Mouse (Mus musculus): ENCODE measurements around the gene Aifm1.
"Not testable (repeated sequence)": the region's sequence is repeated elsewhere in the genome, so short reads cannot be mapped to it uniquely, and the experiment has no call there.

The Aifm1 gene

DNA sequence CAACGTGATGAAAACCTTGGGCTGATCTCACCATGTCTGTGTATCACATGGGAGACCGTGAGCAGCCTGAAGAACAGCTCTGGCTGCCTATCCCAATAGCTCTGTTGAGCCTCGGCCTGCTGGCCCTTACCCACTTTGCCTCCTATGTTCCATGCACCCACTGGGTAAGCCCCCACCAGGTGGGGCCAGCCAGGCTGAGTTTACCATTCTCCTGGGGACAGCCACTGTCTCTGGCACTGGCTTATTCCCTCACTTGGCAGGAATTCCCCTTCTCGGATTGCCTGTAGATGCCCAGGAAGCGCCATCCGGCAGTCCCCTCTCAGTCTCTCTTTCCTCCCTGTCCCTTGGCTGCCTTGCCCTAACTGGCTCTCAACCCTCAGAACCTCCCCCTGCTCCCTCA is 56.4 kb downstream of the Aifm1 start:
- DNase-seq: no peak

DNA sequence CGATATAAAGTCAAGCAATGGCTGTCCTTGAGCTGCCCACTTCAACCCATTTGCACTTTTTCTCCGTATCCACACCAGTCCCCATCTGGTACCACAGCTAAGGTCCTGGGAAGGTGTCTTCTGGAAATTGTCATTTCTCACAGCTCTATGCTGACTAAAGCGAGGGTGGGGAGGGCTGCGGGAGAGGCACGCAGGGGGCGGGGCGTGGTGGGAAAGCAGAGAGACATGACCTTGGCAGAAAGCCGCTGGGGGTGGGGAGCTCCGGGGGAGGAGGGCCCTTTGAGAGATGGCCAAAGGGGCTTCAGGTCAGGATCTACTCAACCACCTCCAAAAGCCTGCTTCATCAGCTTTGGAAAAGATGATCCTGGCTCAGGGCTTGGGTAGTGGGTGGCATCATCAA is 58.3 kb downstream of the Aifm1 start:
- DNase-seq: no peak

DNA sequence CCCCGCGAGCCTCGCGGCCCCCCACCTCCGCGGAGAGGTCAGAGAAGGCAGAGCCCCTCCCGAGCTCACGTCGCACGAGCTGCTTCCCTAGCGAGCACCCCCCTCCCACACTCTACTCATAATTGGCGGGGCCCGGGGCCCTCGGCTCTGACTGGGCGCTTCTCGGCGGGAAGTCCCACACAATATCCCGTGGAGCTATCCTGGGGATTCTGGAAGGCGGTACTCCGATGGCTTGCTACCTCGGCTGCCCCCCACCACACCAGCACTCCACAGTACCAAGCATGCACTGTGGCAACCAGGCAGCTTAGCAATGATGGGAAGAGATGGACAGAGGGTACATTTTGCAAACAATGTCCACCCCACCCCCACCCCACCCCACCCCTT is 58.9 kb downstream of the Aifm1 start:
- no peak for DNase-seq

DNA sequence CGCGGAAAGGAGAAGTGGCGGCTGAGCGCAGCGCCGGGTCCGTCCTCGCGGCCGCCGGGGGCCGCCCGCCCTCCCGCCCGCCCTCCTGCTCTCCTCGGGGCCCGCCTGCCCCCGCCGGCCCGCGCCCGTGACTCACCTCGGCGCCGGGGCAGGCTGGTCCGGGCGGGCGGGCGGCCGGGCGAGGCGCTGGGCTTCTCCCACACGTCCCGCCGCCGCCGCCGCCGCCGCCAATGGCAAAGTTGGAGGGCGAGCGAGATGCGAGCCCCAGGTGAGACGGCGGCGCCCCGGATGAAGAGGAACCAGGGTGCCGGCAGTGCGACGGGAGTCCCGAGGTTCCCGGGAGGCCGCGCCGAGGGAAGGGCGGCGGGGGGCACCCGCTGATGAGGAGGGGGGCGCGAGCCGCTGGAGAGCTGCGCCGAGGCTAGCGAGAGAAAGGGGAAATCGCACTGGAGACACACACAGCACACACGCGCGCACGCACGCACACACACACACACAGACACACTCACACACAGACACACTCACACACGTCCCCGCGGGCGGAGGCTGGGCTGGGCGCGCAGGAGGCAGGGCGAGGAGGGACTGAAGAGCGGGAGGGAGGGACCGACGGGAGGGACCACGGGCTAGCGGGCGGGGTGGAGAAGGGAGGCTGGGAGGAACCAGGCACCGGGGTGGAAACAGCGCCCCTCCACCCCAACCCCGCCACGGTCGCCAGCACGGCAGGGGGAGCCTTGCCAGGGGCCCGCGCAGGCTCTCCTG is 59.4 kb downstream of the Aifm1 start:
- DNase-seq: peak in 1 of 2 experiments; percentile 11

DNA sequence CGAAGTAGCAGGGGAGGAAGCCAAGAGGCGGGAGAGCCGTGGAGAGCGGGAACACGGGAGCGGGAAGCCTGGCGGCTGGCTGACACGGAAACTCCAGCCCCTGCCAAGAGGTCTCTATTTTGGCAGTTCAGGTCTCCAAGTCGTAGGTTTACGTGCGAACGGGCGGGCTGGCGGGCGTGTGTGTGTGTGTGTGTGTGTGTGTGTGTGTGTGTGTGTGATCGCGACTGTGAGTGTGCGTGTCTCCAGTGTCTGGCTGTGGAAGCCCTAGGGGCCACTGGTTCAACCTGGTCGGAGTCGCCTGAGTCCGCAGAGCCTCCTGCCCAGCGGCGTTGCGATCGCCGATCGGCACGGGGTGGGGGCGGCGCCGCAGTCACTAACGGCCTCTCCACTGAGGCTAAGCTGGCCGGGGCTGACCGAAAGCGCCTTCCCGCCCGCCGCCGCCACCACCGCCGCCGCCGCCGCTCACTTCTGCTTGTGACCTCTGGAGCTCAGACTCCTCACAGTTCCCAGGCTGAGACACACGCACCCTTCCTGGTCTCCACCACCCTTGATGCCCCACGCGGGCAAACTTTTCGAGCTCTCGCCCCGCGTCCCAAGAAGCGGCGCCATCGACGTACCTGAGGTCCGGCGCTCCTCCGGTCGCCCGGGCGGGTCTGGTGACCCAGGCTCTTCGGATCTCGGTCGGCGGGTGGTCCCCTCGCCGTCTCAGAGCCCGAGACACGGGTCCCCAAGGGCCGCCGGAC is 60.3 kb downstream of the Aifm1 start:
- DNase-seq: peak in 1 of 2 experiments; percentile 9

DNA sequence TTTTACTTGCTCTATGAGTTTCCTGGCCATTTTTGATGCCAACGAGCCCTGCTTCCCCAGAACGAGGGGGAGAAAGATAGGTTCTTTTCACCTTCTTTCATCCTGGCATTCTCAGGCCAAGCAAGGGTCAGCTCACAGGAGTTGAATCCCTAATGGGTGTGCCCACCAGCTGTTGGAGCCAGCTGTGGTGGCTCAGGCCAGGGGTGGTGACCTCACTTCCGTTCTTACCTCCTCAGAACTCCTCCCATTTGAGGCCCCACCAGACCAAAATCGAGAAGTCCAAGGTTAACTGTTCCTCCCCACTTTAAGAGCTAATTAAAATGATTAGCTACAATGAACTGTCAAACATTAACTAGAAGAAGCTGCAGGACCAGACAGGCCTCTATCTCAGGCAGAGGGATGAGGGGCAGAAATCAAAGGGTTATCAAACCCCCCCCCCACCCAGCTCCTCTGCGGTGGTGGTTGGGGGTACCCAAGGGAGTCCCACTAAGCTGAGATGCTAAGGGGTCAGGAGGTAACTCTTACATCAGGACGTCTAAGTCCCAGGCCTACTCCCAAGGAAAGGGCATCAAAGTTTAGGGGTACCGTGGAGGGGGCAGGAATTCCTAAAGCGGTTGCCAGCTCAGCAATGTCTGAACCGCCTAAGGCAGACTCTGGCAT is 61.0 kb downstream of the Aifm1 start:
- no peak for DNase-seq

DNA sequence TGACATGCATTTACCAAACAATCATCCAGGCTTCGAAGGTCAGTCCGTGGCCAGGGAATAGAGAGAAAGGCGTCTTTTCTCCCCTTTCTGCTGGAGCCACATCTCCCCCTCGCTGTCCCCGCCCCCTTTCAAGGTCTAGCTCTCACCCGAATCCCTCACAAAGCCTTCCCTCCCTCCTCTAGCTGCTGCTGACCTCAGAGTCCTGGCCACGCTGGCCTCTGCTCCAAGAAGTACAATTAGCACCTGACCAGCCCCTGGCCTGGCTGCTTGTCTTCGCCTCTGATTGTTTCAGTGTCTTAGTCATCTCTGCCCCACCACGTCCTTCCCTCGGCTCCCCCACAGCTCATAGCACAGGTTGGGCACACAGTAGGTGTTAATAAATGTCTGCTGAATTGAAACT is 63.7 kb downstream of the Aifm1 start:
- DNase-seq: no peak

DNA sequence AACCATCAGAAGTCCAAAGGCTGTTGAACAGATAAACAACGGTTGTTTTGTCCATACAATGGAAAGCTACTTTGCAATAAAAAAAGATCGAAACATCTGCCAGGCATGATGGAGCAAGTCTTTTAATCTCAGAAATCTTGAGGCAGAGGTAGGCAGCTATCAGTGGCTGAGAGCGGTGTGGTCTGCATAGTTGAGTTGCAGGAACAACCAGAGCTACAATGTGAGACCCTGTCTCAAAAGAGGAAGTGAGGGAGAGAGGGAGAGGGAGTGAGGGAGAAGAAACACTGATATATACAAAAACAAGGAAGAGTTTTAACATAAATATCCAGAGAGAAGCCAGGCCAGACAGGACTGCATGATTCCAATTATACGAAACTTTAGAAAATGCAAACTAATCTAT is 68.7 kb downstream of the Aifm1 start:
- DNase-seq: no peak

DNA sequence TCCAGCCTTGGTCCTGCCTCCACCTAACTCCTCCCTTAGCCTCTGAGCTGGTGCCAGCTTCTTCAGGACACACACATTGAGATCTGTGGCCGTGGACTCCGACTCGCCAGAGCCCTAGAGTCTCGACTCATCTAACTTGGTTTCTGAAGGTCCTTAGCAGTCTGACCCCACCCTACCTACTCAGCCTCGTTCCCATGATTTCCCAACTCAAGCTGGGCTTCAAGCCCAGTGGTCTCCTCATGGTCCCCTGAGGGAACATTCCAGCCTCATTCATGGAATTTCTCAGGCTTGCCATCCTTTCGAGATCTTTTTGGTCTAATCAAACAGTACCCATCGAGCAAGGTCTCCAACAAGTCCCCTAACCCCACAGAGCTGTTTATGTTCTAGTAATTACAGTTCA is 71.4 kb downstream of the Aifm1 start:
- DNase-seq: no peak

DNA sequence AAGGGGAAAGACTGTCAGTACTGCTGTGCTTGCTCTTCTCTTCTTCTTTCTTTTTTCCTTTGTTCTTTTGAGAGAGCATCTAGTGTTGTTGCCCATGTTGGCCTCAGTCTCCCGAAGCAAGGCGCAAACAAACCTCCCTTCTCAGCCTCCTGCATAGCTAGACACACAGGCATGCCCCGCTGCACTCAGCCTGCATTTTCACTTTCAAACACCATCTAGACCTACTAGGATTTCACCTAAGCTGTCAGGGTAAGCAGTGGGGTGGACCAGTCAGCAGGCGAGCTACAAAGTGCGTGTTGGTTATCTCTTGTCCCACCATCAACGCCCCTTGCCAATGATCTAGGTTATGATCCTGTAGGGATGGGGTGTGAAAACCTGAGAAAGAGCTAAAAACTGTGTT is 71.8 kb downstream of the Aifm1 start:
- DNase-seq: no peak

DNA sequence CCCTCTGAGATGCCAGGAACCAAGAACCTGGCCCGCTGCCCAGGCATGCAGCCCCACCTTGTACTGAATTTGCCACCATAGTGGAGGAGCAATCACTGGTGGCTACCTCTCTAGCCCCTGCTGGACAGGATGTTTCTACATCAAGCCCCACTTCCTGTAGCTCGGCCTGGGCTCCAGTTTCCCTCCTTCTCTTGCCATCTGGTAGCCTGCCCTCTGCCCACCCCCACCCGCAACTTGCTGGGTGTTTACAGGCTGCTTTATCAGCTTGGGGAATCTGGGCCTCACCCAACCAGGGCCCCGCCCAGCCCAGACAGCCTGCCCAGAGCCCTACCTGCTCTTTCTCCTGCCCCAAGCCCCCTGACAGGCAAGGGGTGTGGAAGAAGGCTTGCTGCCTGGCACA is 74.3 kb downstream of the Aifm1 start:
- no peak for DNase-seq

DNA sequence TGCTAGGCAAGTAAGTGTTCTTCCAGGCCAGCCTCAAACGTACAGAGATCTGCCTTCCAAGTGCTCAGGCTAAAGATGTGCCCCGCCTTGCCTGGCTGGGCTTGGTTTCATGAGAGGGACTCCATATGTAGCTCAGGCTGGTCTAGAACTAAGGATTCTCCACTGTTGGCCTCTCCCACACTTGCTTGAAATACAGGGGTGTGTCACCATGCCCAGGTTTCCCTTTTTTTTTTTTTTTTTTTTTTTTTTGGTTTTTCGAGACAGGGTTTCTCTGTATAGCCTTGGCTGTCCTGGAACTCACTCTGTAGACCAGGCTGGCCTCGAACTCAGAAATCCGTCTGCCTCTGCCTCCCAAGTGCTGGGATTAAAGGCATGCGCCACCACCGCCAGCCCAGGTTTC is 77.3 kb downstream of the Aifm1 start:
- not testable (repeated sequence) for DNase-seq

DNA sequence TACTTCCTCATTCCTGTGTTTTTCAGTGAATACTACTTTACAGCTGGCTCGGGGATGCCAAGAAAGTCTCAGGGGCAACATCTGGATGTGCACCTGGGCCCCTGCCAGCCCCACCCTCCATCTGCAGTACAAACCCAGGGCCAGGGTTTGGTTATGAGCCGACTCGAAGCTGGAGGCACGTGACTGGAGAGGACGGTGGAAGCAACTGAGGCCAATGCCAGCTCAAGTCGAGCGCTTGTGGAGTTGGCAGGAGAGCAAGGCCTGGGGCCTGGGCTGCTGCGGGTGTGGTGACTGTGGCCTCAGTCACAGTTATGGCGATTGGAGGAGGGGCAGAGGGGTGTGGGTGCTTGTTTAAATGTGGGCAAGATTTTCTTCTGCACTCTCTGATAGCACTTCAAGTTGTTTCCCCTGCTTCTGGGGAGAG is 77.9 kb downstream of the Aifm1 start:
- DNase-seq: no peak

DNA sequence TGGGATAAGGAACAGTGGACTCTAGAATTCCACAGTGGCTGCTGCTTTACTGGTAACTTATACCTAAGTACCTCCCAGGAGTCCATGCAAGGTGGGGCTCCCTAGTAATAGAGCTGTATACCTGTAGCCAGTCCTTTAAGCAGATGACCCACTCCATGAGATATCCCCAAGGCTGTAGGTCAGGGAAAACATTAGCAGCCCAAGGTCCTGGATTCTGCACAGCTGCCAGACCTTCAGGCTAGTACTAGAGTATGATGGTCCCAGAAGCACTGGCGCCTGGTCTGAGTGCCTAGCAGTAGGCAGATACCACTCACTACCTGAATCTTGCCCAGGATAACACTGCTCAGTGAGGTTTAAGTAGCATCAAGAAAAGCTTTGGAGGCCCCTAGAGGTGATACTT is 79.1 kb downstream of the Aifm1 start:
- no peak for DNase-seq

DNA sequence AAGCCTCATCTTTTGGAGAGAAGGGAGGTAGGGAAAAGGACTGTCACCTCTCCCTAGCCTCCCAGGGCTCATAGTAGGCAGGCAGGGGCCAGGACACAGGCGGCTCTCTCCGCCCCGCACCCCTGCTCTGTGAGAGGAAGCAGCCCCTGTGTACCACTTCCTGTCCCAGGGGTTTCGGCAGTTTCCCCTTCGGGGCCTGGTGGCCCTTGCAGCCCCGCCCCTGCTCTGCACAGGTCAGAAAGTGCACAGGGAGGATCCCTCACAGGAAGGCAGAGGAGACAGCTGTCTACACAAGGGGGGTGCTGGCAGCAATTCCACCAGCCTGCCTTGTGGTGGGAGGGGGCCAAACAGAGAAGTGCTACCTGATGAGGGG is 79.8 kb downstream of the Aifm1 start:
- DNase-seq: no peak

DNA sequence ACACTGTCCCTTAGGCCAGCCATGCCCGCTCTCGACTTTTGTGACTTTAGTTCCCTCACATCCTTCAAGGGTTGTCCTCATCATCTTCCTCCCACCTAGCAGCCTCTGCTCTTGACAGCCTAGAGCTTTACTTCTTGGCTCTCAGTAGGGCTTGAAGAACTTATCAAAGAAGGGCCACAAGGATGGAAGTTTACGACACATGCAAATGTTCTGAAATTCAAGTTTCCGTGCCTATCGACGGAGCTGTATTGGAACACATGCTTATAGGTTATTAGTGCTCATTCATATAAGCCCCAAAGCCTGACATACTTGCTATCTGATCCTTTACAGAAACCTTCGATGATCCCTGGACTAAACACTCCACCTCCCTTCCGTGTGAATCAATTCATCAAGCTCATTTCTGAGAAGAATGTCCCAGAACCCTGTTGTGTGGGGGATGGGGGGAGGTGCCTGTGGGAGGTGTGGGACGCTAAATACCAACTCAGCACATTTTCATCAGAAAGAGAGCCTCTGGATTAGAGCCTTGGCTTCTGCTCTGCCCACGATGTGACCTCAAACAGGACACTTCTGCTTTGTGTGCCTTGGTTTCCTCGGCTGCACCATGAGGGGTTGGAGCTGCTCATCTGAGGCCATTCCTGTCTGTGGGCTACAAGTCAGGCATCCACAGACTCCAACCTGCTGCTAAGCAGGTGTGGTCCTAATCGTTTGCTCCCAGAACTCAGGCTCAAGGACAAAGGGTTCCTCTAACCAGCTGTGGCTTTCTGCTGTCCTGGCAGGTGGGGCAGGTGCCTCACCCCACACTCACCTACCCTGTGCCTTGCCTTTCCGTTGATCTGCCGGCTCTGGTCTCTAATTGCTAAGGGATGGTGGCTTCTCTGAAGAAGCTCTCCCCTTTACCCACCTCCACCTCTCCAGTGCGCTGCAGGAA is 80.5 kb downstream of the Aifm1 start:
- DNase-seq: no peak

DNA sequence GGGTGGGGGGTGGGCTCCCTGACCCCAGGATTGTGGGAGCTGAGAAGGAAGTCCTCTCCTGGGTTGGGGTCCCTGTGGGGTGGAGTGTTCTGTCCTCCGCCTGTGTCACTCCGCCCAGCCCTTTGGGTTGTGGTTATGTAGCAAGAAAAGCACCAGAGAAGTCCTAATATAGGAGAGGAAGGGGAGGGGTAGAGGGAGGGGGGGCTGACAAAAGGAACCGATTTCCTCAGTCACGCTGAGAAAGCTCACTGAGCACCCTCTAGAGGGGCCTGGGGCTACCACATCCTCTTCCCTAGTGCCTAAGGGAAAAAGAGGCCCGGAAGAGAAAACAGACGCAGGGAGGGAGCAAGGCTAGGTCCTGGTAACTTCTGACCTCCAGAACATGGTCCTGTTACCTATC is 83.8 kb downstream of the Aifm1 start:
- DNase-seq: no peak

DNA sequence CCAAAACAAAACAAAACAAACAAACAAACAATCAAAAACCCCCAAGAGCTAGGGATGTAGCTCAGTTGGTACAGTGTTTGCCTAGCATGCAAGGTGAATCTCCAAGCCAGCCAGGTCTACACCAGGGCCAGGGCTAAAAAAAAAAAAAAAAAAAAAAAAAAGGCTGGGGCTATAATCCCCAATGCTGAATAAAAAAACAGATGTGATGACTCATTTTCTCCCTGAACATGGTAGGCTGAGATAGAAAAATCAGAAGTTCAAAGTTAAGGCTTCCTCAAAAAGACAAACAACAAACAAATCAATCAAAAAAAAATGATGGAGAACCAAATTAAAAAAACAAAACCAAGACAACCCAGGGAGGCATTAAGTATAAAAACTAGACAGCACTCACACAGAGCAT is 84.3 kb downstream of the Aifm1 start:
- DNase-seq: no peak

DNA sequence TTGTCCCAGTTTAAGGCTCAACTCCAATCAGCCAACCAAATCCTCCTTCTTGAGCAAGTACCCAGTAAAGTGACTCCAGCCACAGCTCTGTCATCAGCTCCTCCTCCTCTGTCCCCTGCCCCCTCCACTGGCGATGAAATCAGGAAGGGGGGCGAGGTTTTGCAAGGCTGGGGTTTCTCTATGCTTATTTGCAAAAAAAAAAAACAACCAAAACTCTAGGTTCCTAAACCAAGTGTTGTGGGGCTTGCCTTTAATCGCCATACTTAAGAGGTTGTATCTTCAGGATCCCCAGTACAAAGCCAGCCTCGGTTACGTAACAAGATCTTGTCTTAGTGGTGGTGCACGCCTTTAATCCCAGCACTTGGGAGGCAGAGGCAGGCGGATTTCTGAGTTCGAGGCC is 84.7 kb downstream of the Aifm1 start:
- no peak for DNase-seq

DNA sequence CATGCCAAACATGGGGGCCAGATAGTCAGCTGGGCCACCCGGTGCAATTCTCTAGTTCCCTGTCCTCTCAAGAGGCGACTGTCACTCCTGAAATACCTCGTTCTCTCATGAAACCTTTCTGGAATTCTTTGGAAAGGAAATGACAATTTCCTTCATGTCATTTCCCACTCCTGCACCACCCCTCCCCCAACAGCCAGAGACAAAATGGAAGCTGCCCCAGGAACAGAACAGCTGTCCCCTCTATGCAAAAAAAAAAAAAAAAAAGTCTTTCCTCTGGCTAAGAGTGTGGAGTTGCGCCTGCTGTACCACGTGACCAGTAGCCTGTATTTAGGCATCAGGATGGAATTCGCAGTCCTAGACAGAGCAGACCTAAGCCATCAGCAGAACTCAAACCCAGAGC is 85.1 kb downstream of the Aifm1 start:
- DNase-seq: no peak

DNA sequence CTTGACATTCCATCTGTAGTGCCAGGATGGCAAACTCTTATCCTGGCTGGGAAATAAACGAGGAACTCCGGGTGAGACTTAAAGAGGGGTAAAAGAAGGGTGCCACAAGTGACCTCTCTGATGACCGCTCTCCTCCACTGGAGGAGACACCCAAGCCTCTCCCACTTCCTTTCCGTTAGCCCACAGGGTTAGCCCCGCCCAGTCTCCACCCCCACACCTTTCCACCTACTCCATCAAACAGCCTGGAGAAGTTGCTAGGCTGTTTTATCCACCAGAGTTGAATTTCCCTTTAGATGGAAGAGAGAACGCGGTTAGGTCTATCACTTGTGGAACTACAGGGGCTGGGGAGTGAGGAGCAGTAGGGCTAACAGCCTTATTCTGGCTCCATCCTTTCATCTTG is 88.1 kb downstream of the Aifm1 start:
- DNase-seq: no peak

Measured in cerebellum, postnatal 25 days (tissue).